17 mouse cellular contexts compared by ENCODE assay signal in the genomic region with DNA sequence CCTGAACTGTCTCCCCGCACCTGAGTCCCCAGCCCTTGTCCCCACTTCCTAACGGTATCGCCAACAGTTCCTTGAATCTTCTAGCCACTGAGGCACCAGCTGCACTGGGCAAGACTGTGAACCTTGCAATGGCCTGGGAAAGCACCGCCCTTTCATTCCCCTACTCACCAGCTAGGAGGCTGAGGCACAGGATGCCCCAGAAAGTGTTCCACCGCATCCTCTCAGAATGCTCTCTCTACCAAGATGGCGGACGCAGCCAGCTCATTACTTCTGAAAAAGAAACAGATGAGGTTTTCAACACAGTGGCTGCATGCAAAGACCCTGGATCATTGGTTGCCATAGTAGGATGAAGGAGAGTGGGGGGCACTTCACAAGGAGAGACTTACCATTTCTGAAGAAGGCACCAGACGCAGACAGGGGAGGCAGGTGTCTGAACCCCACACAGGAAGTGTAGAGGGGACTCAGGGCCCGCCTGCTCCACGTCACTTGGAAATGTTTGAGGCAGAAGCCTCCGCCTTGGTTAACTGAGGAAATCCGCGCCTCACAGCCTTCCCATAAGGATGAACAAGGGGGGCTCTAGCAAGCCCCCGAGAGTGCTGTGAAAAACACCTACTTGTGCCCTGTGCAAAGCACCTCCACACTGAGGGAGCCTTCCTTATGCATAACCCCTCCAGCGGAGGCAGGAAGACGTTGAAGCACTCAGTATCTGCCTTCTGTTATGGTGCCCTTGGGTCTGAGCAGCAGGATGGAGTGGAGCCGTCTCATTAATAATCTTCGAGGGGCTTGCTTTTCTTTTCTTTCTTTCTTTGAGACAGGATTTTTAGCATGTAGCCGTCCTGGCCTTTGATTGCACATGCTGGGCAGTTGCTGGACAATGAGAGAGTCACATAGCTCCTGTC. TPM values are rescaled to one million over a fixed set of nuclear protein-coding genes. Genes with fewer than 3 reads are reported as not detected.
DNase-seq lines count a peak whose midpoint lies in the region; ATAC-seq and TF ChIP-seq lines count a peak whose summit lies in the region.
"Had no signal": no experiment of that assay in that cellular context is flagged by ENCODE, and none has a peak within 500 bp of the region (broad histone marks: within the 10 kb centered on the region; RNA-seq: fewer than 3 reads in every experiment).

A gene (minus strand): TSS at position 448 of the 899 bp plus-strand sequence.

- H3K36me3 ChIP-seq in ES-E14 (ENCODE audit: control insufficient read depth, insufficient read depth, low read length, poor library complexity, severe bottlenecking) = no peaks in the 10 kb centered on the region
- H3K36me3 ChIP-seq: embryonic facial prominence, embryonic 10.5 days; intestine, embryonic 15.5 days; limb, embryonic 12.5 days; midbrain, embryonic 13.5 days; stomach, embryonic 15.5 days had no signal

- no peaks in the 10 kb centered on the region for H3K9me3 ChIP-seq in ES-E14 (ENCODE audit: control insufficient read depth, insufficient read depth, low read depth, low read length)
- H3K9me3 ChIP-seq: embryonic facial prominence, embryonic 10.5 days; intestine, embryonic 15.5 days; limb, embryonic 12.5 days; midbrain, embryonic 13.5 days; stomach, embryonic 15.5 days had no signal

- no peak for ATAC-seq in megakaryocyte progenitor cell, adult 5-6 weeks (replicated peaks; ENCODE audit: poor library complexity)
- ATAC-seq: intestine, embryonic 15.5 days; midbrain, embryonic 13.5 days had no signal

- no peak within 1 kb of the TSS for H3K27ac ChIP-seq in ES-E14 (ENCODE audit: insufficient read depth, low read depth, low read length, poor library complexity, severe bottlenecking)
- H3K27ac ChIP-seq: embryonic facial prominence, embryonic 10.5 days; intestine, embryonic 15.5 days; limb, embryonic 12.5 days; midbrain, embryonic 13.5 days; stomach, embryonic 15.5 days had no signal

- DNase-seq in spleen, postnatal 36 days (ENCODE audit: low spot score in 2 of 2) = peak; percentile 22 to 24
- DNase-seq in spleen, adult 12 weeks (ENCODE audit: low spot score) = no peak
- no peak for DNase-seq in ES-E14 (ENCODE audit: low read depth, low spot score)
- DNase-seq in naive thymus-derived CD4-positive, alpha-beta T cell, adult 2 months (ENCODE audit: low read depth) = peak; percentile 90
- peak; percentile 82 to 88 for DNase-seq in thymus, postnatal 36 days
- DNase-seq in adrenal gland, postnatal 14 days = no peak
- no peak for DNase-seq in lung, postnatal 25 days (ENCODE audit: low spot score)
- DNase-seq: cerebellum, postnatal 25 days; gastrocnemius, postnatal 25 days; lung, postnatal 4 days had no signal

- H3K4me1 ChIP-seq in ES-E14 (ENCODE audit: control insufficient read depth in 2 of 2, insufficient read depth in 2 of 2, low read length in 2 of 2, poor library complexity in 1 of 2) = no peaks in the 10 kb centered on the region; a peak in 1 of 4 replicates
- H3K4me1 ChIP-seq: embryonic facial prominence, embryonic 10.5 days; intestine, embryonic 15.5 days; limb, embryonic 12.5 days; midbrain, embryonic 13.5 days; stomach, embryonic 15.5 days had no signal

- in situ Hi-C loops in ES-E14 (cut with MboI; ENCODE audit: low sequenced_read_pairs in 2 of 2, unreplicated experiment in 2 of 2) = no loop called here

- H3K4me3 ChIP-seq in ES-E14 (ENCODE audit: insufficient read depth in 1 of 2, low read depth in 1 of 2, low read length in 2 of 2, poor library complexity in 1 of 2, severe bottlenecking in 1 of 2) = peak within 1 kb of the TSS; percentile 43 to 44; a peak in 1 of 4 replicates
- H3K4me3 ChIP-seq: embryonic facial prominence, embryonic 10.5 days; erythroblast, embryonic 14.5 days; intestine, embryonic 15.5 days; limb, embryonic 12.5 days; midbrain, embryonic 13.5 days; stomach, embryonic 15.5 days had no signal

- H3K9ac ChIP-seq in ES-E14 (ENCODE audit: insufficient read depth, low read depth, low read length, poor library complexity, severe bottlenecking) = no peak within 1 kb of the TSS
- H3K9ac ChIP-seq: intestine, embryonic 15.5 days; limb, embryonic 12.5 days; midbrain, embryonic 13.5 days; stomach, embryonic 15.5 days had no signal

TF ChIP-seq in ES-E14, 5 proteins besides CTCF, POLR2A, EP300 and RAD21:
- TF ChIP-seq HCFC1 (IDR thresholded peaks at IDR 0.05; ENCODE audit: borderline replicate concordance, insufficient read depth, low read length) = no peak
- no peak for TF ChIP-seq ZC3H11A (IDR thresholded peaks at IDR 0.05; ENCODE audit: borderline replicate concordance, low read depth, low read length)
- no peak for TF ChIP-seq MAFK (IDR thresholded peaks at IDR 0.05; ENCODE audit: insufficient read depth, low read depth, low read length)
- no peak for TF ChIP-seq ZNF384 (IDR thresholded peaks at IDR 0.05; ENCODE audit: low read depth, low read length)
- no peak for TF ChIP-seq CHD2 (IDR thresholded peaks at IDR 0.05; ENCODE audit: low read depth, low read length)

RNA-seq across cellular contexts. Expression of the gene that starts here (rescaled TPM):
- 3.2 and 4.0 TPM in 2 replicates for total RNA-seq in ES-E14 (2012; rRNA removed)
- total RNA-seq in megakaryocyte progenitor cell, adult 5-6 weeks (2015) = not detected in 2 replicates
- not detected in 2 replicates for total RNA-seq in megakaryocyte progenitor cell, adult 5-6 weeks (2017)
- total RNA-seq in adrenal gland, postnatal 14 days (2021) = 1.8 and 19.1 TPM in 2 replicates

Comparison
In these comparisons a context has a peak if more than half of its experiments do, and no peak if none do; other contexts are left out.
1. DNase-seq: peak in spleen, postnatal 36 days (2 of 2), naive thymus-derived CD4-positive, alpha-beta T cell, adult 2 months (single experiment) and thymus, postnatal 36 days (2 of 2); none in spleen, adult 12 weeks (single experiment), ES-E14 (single experiment), adrenal gland, postnatal 14 days (single experiment) and lung, postnatal 25 days (single experiment).